Mouse (Mus musculus): ENCODE data around the gene Reep1. TPM values are rescaled to one million over a fixed set of nuclear protein-coding genes. Genes with fewer than 3 reads are reported as not detected.

Gene Reep1
- polyA plus RNA-seq, 1 experiment: 2.9 TPM

- peaks cover 2% of the 10 kb centered on the region for H3K4me1 ChIP-seq (ENCODE audit: control insufficient read depth, insufficient read depth, low read length)
- H3K4me3 ChIP-seq (ENCODE audit: low read depth, low read length): no peak overlapping the region
- no peak overlapping the region for H3K9ac ChIP-seq (ENCODE audit: low read depth, poor library complexity, severe bottlenecking)
- no peak for TF ChIP-seq POLR2A (IDR thresholded peaks at IDR 0.05; ENCODE audit: insufficient read depth, low read length)
- no peak for TF ChIP-seq EP300 (IDR thresholded peaks at IDR 0.05; ENCODE audit: insufficient read depth, low read depth, low read length)
- TF ChIP-seq CTCF (IDR thresholded peaks at IDR 0.05; ENCODE audit: low read depth, low read length): no peak
- H3K27me3 ChIP-seq (ENCODE audit: control insufficient read depth, insufficient read depth, low read length, poor library complexity, severe bottlenecking): no peaks in the 10 kb centered on the region
- no peaks in the 10 kb centered on the region for H3K9me3 ChIP-seq (replicated peaks; ENCODE audit: control insufficient read depth, insufficient read depth, low read length, poor library complexity, severe bottlenecking)
- no peaks in the 10 kb centered on the region for H3K36me3 ChIP-seq (ENCODE audit: control insufficient read depth, insufficient read depth, low read length, poor library complexity, severe bottlenecking)
- H3K27ac ChIP-seq (ENCODE audit: insufficient read depth, low read length): no peak overlapping the region
Observed at GRCm38 (mm10) chr6:71738611-71739010, 31.2 kb downstream of the Reep1 start.

DNA sequence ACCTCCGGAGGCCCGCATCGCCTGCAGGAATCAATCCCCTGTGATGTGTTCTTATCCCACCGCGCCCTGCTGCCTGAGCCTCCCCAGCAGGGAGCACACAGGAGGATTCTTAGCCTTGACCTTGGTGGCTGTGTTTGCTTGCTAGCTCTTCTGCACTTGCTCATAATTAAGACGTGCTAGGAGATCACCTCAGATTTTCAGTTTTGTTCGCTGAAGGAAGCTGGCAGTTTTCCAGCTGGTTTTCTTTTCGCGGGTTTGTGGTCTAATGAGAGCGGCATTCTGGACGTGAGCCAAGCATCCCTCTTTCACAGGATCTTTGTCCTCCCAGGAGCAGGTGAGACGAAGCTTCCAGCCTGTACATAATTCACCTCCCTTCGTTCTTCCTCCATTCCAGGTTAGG is 33.6 kb downstream of the Reep1 start:
- Histone ChIP-seq H3K27ac (ENCODE audit: insufficient read depth, low read length) (no peak overlapping the region), H3K4me3 (ENCODE audit: low read depth, low read length) (no peak overlapping the region), H3K36me3 (ENCODE audit: control insufficient read depth, insufficient read depth, low read length, poor library complexity, severe bottlenecking) (no peaks in the 10 kb centered on the region), H3K4me1 (ENCODE audit: control insufficient read depth, insufficient read depth, low read length) (no peaks in the 10 kb centered on the region), H3K27me3 (ENCODE audit: control insufficient read depth, insufficient read depth, low read length, poor library complexity, severe bottlenecking) (no peaks in the 10 kb centered on the region), H3K9me3 (replicated peaks; ENCODE audit: control insufficient read depth, insufficient read depth, low read length, poor library complexity, severe bottlenecking) (no peaks in the 10 kb centered on the region), H3K9ac (ENCODE audit: low read depth, poor library complexity, severe bottlenecking) (no peak overlapping the region)
- TF ChIP-seq CTCF (IDR thresholded peaks at IDR 0.05; ENCODE audit: low read depth, low read length): no peak
- TF ChIP-seq EP300 (IDR thresholded peaks at IDR 0.05; ENCODE audit: insufficient read depth, low read depth, low read length): no peak
- TF ChIP-seq POLR2A (IDR thresholded peaks at IDR 0.05; ENCODE audit: insufficient read depth, low read length): no peak

DNA sequence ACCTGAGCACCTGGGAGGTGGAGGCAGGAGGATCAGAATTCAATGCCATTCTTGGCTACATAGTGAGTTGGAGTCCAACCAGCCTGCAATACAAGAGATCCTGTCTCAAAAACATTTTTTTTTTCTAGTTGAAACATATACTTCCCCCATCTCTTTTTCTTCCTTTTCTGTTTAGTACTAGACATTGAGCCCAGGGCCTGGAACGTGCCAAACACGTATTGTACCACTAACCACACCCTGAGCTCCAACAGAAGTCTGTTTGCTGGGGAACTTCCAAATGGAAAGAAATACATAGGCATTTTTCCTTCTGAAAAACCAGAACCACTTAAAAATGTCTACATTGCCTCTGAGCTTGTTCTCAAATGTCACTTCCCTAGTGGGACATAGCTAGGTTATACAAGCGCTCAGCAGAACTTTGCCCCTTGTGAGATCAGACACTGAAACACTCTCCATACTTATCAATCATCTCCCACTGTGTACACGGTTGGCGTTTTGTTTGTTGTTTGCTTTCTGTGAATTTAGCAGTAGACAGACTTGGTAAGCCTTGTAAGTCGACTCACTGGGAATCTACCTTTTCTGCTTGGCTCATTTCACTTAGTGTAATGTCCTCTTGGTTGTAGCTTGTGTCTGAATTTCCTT is 34.8 kb downstream of the Reep1 start:
- Histone ChIP-seq H3K27me3 (ENCODE audit: control insufficient read depth, insufficient read depth, low read length, poor library complexity, severe bottlenecking) (no peaks in the 10 kb centered on the region), H3K36me3 (ENCODE audit: control insufficient read depth, insufficient read depth, low read length, poor library complexity, severe bottlenecking) (no peaks in the 10 kb centered on the region), H3K4me1 (ENCODE audit: control insufficient read depth, insufficient read depth, low read length) (no peaks in the 10 kb centered on the region), H3K4me3 (ENCODE audit: low read depth, low read length) (no peak overlapping the region), H3K9me3 (replicated peaks; ENCODE audit: control insufficient read depth, insufficient read depth, low read length, poor library complexity, severe bottlenecking) (no peaks in the 10 kb centered on the region), H3K9ac (ENCODE audit: low read depth, poor library complexity, severe bottlenecking) (no peak overlapping the region), H3K27ac (ENCODE audit: insufficient read depth, low read length) (no peak overlapping the region)
- no peak for TF ChIP-seq EP300 (IDR thresholded peaks at IDR 0.05; ENCODE audit: insufficient read depth, low read depth, low read length)
- TF ChIP-seq POLR2A (IDR thresholded peaks at IDR 0.05; ENCODE audit: insufficient read depth, low read length): no peak
- no peak for TF ChIP-seq CTCF (IDR thresholded peaks at IDR 0.05; ENCODE audit: low read depth, low read length)

- Histone ChIP-seq H3K36me3 (ENCODE audit: control insufficient read depth, insufficient read depth, low read length, poor library complexity, severe bottlenecking) (no peaks in the 10 kb centered on the region), H3K9ac (ENCODE audit: low read depth, poor library complexity, severe bottlenecking) (no peak overlapping the region), H3K4me1 (ENCODE audit: control insufficient read depth, insufficient read depth, low read length) (no peaks in the 10 kb centered on the region), H3K4me3 (ENCODE audit: low read depth, low read length) (no peak overlapping the region), H3K27ac (ENCODE audit: insufficient read depth, low read length) (no peak overlapping the region), H3K9me3 (replicated peaks; ENCODE audit: control insufficient read depth, insufficient read depth, low read length, poor library complexity, severe bottlenecking) (no peaks in the 10 kb centered on the region), H3K27me3 (ENCODE audit: control insufficient read depth, insufficient read depth, low read length, poor library complexity, severe bottlenecking) (no peaks in the 10 kb centered on the region)
- TF ChIP-seq EP300 (IDR thresholded peaks at IDR 0.05; ENCODE audit: insufficient read depth, low read depth, low read length): no peak
- TF ChIP-seq POLR2A (IDR thresholded peaks at IDR 0.05; ENCODE audit: insufficient read depth, low read length): no peak
- no peak for TF ChIP-seq CTCF (IDR thresholded peaks at IDR 0.05; ENCODE audit: low read depth, low read length)
Observed at GRCm38 (mm10) chr6:71744934-71745333, 37.6 kb downstream of the Reep1 start.

GRCm38 (mm10) chr6:71745482-71746234 is 38.3 kb downstream of the Reep1 start:
- H3K27ac ChIP-seq (ENCODE audit: insufficient read depth, low read length): no peak overlapping the region
- H3K9ac ChIP-seq (ENCODE audit: low read depth, poor library complexity, severe bottlenecking): no peak overlapping the region
- H3K4me1 ChIP-seq (ENCODE audit: control insufficient read depth, insufficient read depth, low read length): no peaks in the 10 kb centered on the region
- no peaks in the 10 kb centered on the region for H3K27me3 ChIP-seq (ENCODE audit: control insufficient read depth, insufficient read depth, low read length, poor library complexity, severe bottlenecking)
- TF ChIP-seq EP300 (IDR thresholded peaks at IDR 0.05; ENCODE audit: insufficient read depth, low read depth, low read length): no peak
- TF ChIP-seq POLR2A (IDR thresholded peaks at IDR 0.05; ENCODE audit: insufficient read depth, low read length): no peak
- TF ChIP-seq CTCF (IDR thresholded peaks at IDR 0.05; ENCODE audit: low read depth, low read length): no peak
- H3K4me3 ChIP-seq (ENCODE audit: low read depth, low read length): no peak overlapping the region
- H3K36me3 ChIP-seq (ENCODE audit: control insufficient read depth, insufficient read depth, low read length, poor library complexity, severe bottlenecking): no peaks in the 10 kb centered on the region
- no peaks in the 10 kb centered on the region for H3K9me3 ChIP-seq (replicated peaks; ENCODE audit: control insufficient read depth, insufficient read depth, low read length, poor library complexity, severe bottlenecking)

DNA sequence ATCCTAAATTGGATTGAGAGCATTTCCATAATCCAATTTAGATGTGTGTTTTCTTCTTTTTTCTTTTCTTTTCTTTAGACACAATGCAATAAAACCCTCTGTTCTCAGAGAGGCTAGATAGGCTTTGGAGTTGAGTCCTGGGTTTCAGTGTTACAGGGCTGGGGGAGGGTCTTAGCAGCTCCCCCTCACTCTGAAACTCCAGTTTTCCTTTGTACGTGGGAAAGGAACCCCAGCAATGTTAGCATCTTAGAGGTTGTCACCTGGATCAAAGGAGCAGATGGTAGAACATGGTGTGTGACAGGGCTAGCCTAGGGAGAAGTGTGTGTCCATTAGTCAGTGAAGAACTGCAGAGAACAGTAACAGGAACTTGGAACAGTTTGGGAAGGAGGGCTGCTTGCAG is 38.9 kb downstream of the Reep1 start:
- Histone ChIP-seq H3K9ac (ENCODE audit: low read depth, poor library complexity, severe bottlenecking) (no peak overlapping the region), H3K36me3 (ENCODE audit: control insufficient read depth, insufficient read depth, low read length, poor library complexity, severe bottlenecking) (no peaks in the 10 kb centered on the region), H3K9me3 (replicated peaks; ENCODE audit: control insufficient read depth, insufficient read depth, low read length, poor library complexity, severe bottlenecking) (no peaks in the 10 kb centered on the region), H3K27me3 (ENCODE audit: control insufficient read depth, insufficient read depth, low read length, poor library complexity, severe bottlenecking) (no peaks in the 10 kb centered on the region), H3K4me3 (ENCODE audit: low read depth, low read length) (no peak overlapping the region), H3K27ac (ENCODE audit: insufficient read depth, low read length) (no peak overlapping the region), H3K4me1 (ENCODE audit: control insufficient read depth, insufficient read depth, low read length) (no peaks in the 10 kb centered on the region)
- TF ChIP-seq EP300 (IDR thresholded peaks at IDR 0.05; ENCODE audit: insufficient read depth, low read depth, low read length) (no peak), CTCF (IDR thresholded peaks at IDR 0.05; ENCODE audit: low read depth, low read length) (no peak), POLR2A (IDR thresholded peaks at IDR 0.05; ENCODE audit: insufficient read depth, low read length) (no peak)

All from ES-Bruce4 (cell line).